Mouse (Mus musculus) heart, embryonic 10.5 days (tissue): ENCODE measurements around the gene Pfn3. TPM values are rescaled to one million over a fixed set of nuclear protein-coding genes. Genes with fewer than 3 reads are reported as not detected.

Experiments
- DNase-seq: peaks from one replicate; pipeline ENCODE4 v3.0.0-alpha.2; 2017; ENCODE audit warnings: low spot score
- H3K27ac ChIP-seq: fragments of 300-500 bp; sonication (generic); 2 replicates; pipeline ENCODE4 v1.5.1; 2016; ENCODE audit warnings: mild to moderate bottlenecking
- H3K27me3 ChIP-seq: fragments of 300-500 bp; sonication (generic); 2 replicates; pipeline ENCODE4 v1.6.1; 2016; ENCODE audit warnings: mild to moderate bottlenecking; ENCODE audit not compliant: poor library complexity, insufficient read depth, severe bottlenecking
- H3K36me3 ChIP-seq: fragments of 300-500 bp; sonication (generic); 2 replicates; pipeline ENCODE4 v1.6.1; 2016; ENCODE audit warnings: mild to moderate bottlenecking, moderate library complexity
- H3K4me1 ChIP-seq: fragments of 300-500 bp; sonication (generic); 2 replicates; pipeline ENCODE4 v1.6.1; 2016; ENCODE audit warnings: mild to moderate bottlenecking
- H3K4me3 ChIP-seq: fragments of 300-500 bp; sonication (generic); 2 replicates; pipeline ENCODE4 v1.5.1; 2016; ENCODE audit warnings: mild to moderate bottlenecking, moderate library complexity
- H3K9me3 ChIP-seq: fragments of 300-500 bp; sonication (generic); 2 replicates; pipeline ENCODE4 v1.6.1; 2016; ENCODE audit warnings: mild to moderate bottlenecking, moderate library complexity
- WGBS: fragments of 180-500 bp; shearing (Covaris S2); methylation state at CpG from one replicate; pipeline ENCODE4 v1.1.7; 2016; 5-methylcytosine and 5-hydroxymethylcytosine counted together
- microRNA-seq: library from miRNA; unstranded; fragments of <30 nt; microRNA quantifications from one replicate; pipeline ENCODE4, GENCODE M21; 2017
- polyA plus RNA-seq: library from polyadenylated mRNA; unstranded; fragments of >200 nt; fragmentation: Nextera tagmentation; extraction: Ambion mirVana; gene quantifications from 2 replicates; pipeline ENCODE4 v1.2.1, GENCODE M21; 2016

Pfn3 gene
- polyA plus RNA-seq, 1 experiment from 2014 or later = not detected

DNA sequence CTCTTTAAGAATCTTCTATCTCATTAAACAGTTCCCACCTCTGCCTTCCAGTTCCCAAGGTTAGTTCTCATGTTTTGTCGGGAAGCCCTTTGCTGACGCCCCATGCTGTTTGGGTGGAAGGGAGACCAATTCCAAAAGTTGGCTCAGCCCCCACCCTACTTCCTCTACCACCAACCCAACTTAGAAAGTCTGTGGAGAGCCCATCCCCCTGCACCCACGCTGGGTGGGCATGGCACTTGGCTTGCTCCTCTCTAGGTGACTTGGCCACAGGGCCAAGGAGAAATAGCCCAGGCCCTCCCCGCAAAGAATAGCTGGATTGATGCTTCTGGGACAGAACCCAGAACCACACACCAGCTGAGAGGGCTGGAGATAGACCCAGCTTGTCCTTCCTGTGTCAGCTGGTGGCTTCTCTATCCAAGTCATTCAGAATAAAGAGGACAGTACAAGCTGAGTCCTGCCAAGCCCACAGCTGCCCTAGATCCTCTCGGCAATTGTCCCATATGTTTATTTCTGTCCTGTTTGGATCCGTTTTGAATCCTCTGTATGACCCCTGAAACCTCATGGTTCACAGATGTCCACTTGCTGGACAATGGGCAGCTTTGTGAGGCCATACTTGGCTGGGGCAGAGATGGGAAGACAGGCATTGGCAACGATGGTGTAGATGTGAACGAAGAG is 43.9 kb downstream of the Pfn3 start:
- H3K4me3 ChIP-seq = no peak overlapping the region
- peaks cover 15% of the 10 kb centered on the region; the same call in 1 of the 2 replicates for H3K4me1 ChIP-seq
- H3K36me3 ChIP-seq = no peaks in the 10 kb centered on the region
- DNase-seq = no peak
- no peak overlapping the region for H3K27ac ChIP-seq
- peaks cover 69% of the 10 kb centered on the region for H3K27me3 ChIP-seq
- 75% methylated on average over 8 of the region's 8 CpGs for WGBS
- H3K9me3 ChIP-seq = no peaks in the 10 kb centered on the region

DNA sequence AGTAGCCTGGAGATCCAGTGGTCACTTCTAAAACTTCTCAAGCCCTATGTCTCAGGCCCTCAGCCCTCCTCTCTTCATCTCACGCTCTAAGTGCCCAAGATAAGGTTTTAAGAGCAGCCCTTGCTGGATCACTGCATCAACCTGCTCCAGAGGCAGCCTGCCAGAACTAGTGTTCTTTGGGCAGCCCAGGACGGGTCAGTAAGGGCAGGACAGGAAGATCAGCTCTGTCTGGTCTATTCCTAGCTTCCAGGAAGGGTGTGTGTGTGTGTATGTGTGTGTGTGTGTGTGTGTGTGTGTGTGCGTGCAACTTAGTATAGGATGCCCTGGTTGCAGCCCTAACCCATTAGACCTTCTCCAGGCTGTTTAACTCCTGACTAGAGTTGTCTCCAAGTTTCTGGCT is 44.8 kb downstream of the Pfn3 start:
- no peak for DNase-seq
- Histone ChIP-seq H3K9me3 (no peaks in the 10 kb centered on the region), H3K27me3 (peaks cover 64% of the 10 kb centered on the region), H3K27ac (no peak overlapping the region), H3K4me1 (peaks cover 15% of the 10 kb centered on the region; the same call in 1 of the 2 replicates), H3K4me3 (no peak overlapping the region), H3K36me3 (no peaks in the 10 kb centered on the region)
- WGBS = 40% methylated on average over 3 of the region's 3 CpGs

DNA sequence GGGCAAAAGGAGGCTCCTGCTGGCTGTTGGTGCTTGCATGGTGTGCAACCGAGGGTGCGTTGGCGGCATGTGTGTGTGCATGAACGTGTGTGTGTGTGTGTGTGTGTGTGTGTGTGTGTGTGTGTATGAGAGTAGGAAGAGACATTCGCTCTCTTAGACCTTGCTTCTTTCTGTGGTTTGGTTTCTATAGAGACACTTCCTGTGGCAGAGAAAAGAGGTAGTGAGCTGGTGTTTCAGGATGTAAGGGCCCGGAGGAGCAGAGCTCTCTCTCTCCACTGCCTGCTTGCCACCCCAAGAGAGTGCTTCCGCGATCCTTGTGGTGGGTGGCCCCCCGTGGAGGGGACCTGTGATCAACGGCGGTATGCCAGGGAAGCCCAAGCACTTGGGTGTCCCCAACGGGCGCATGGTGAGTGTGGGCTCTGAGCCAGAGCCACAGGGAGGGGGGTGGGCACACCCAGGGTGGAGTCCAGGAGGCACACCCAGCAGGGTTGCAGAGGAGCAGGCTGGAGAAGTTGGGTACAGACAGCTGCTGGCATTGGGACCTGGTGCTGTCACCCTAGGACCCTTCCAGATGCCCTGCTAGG is 45.4 kb downstream of the Pfn3 start, which contains the start of gene Rgs14:
Gene Rgs14, plus strand, starts transcription at position 202 of the 584 bp plus-strand sequence.
- Histone ChIP-seq H3K27me3 (peaks cover 61% of the 10 kb centered on the region), H3K4me1 (peaks cover 15% of the 10 kb centered on the region; the same call in 1 of the 2 replicates), H3K27ac (0 out of 2 replicates have a peak within 1 kb of the TSS, but pooled peaks have one; percentile 18), H3K4me3 (no peak within 1 kb of the TSS), H3K36me3 (no peaks in the 10 kb centered on the region), H3K9me3 (no peaks in the 10 kb centered on the region)
- no peak for DNase-seq
- 51% methylated on average over 13 of the region's 13 CpGs for WGBS

DNA sequence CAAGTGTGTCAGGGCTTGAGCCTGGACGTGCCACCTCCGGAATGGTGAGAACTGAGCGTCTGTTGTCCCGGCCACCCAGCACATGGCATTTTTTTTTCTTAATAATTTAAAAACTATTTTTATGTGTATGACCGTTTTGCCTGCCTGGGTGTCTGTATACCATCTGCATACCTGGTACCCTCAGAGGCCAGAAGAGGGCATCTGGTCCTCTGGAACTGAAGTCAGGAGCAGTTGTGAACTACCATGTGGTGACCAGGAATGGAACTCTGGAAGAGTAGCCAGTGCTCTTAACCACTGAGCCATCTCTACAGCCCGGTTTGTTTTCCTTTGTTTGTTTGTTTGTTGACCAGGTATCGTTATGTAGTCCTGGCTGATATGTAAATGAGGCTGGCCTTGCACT is 46.6 kb downstream of the Pfn3 start:
- H3K36me3 ChIP-seq = no peaks in the 10 kb centered on the region
- DNase-seq = no peak
- H3K4me1 ChIP-seq = peaks cover 15% of the 10 kb centered on the region; the same call in 1 of the 2 replicates
- H3K27ac ChIP-seq = no peak overlapping the region
- no peaks in the 10 kb centered on the region for H3K9me3 ChIP-seq
- H3K4me3 ChIP-seq = no peak overlapping the region
- H3K27me3 ChIP-seq = peaks cover 49% of the 10 kb centered on the region
- WGBS = 71% methylated on average over 7 of the region's 7 CpGs

Small RNA genes within 50 kb of the gene (microRNA-seq; reads per million reads assigned to microRNA genes)
- not detected for gene Mir6943

Other genes starting within 250 kb of the Pfn3 start
- gene Nsd1, start 205.4 kb downstream of the Pfn3 start, polyA plus RNA-seq = 51.0 and 58.4 TPM in 2 replicates
- gene Prelid1, start 94.7 kb downstream of the Pfn3 start, polyA plus RNA-seq = 478 and 538 TPM in 2 replicates
- 57.4 and 76.2 TPM in 2 replicates for gene Rab24, start 93.3 kb downstream of the Pfn3 start, polyA plus RNA-seq
- 14.3 and 15.0 TPM in 2 replicates for gene Mxd3, start 85.4 kb downstream of the Pfn3 start, polyA plus RNA-seq
- gene Lman2, start 52.4 kb downstream of the Pfn3 start, polyA plus RNA-seq = 114 and 117 TPM in 2 replicates
- 0.18 and 0.68 TPM in 2 replicates for gene Rgs14, start 45.5 kb downstream of the Pfn3 start, polyA plus RNA-seq
- not detected in 2 replicates for gene Slc34a1, start 17.0 kb downstream of the Pfn3 start, polyA plus RNA-seq
- gene F12, start 11.6 kb upstream of the Pfn3 start, polyA plus RNA-seq = 0.21 and 8.5 TPM in 2 replicates
- gene Grk6, start 29.8 kb upstream of the Pfn3 start, polyA plus RNA-seq = 29.5 and 44.2 TPM in 2 replicates
- 0.17 and 0.21 TPM in 2 replicates for gene Prr7, start 49.0 kb upstream of the Pfn3 start, polyA plus RNA-seq
- 101 and 166 TPM in 2 replicates for gene Dbn1, start 72.9 kb upstream of the Pfn3 start, polyA plus RNA-seq
- 397 and 462 TPM in 2 replicates for gene Pdlim7, start 98.4 kb upstream of the Pfn3 start, polyA plus RNA-seq
- 0.57 and 2.4 TPM in 2 replicates for gene Dok3, start 114.1 kb upstream of the Pfn3 start, polyA plus RNA-seq
- 43.4 and 64.1 TPM in 2 replicates for gene Ddx41, start 121.4 kb upstream of the Pfn3 start, polyA plus RNA-seq
- gene Fam193b, start 155.9 kb upstream of the Pfn3 start, polyA plus RNA-seq = 25.9 and 44.0 TPM in 2 replicates
- 129 and 173 TPM in 2 replicates for gene Tmed9, start 158.5 kb upstream of the Pfn3 start, polyA plus RNA-seq
- gene B4galt7, start 184.7 kb upstream of the Pfn3 start, polyA plus RNA-seq = 23.9 and 27.6 TPM in 2 replicates
- 31.3 and 41.8 TPM in 2 replicates for gene Caml, start 207.8 kb upstream of the Pfn3 start, polyA plus RNA-seq
- 26.8 and 36.4 TPM in 2 replicates for gene Ddx46, start 219.8 kb upstream of the Pfn3 start, polyA plus RNA-seq